Mouse (Mus musculus): ENCODE measurements around the gene Gm1604a.
"Not testable (repeated sequence)": the region's sequence is repeated elsewhere in the genome, so short reads cannot be mapped to it uniquely, and the experiment has no call there.

Gene Gm1604a

GRCm38 (mm10) chr17:7068997-7069539 is 43.7 kb downstream of the Gm1604a start:
- not testable (repeated sequence) for DNase-seq (ENCODE audit: low spot score)

DNA sequence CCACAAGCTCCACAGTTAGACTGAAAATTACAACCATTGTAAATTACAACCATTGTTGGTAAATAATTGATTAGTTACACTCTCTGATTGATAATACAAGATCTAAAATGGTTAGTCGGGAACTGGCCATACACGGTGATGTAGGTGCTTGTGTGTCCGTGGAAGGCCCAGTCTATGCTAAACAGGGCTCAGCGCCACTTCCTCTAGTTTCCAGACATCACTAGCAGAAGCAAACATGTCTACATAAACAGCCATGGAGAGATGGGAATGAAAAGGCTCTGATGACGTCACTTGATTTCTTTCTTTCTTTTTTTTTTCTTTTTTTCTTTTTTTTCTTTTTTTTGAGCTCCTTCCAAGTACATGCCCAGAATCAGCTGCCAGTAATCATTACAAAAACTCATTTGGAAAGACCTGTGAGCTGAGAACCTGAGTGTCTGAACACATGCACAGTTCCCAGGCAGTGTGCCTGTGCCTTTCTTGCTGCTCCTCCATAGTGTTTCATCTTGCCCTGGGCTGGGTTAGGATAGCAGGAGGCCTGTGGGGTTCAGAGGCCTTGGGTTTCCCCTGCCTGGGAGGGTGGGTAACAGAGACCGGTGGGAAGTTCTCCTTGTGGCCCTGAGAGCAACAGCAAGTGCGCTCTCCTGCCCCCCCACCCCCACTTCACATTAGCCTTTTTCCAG is 44.3 kb downstream of the Gm1604a start:
- not testable (repeated sequence) for DNase-seq (ENCODE audit: low spot score)

DNA sequence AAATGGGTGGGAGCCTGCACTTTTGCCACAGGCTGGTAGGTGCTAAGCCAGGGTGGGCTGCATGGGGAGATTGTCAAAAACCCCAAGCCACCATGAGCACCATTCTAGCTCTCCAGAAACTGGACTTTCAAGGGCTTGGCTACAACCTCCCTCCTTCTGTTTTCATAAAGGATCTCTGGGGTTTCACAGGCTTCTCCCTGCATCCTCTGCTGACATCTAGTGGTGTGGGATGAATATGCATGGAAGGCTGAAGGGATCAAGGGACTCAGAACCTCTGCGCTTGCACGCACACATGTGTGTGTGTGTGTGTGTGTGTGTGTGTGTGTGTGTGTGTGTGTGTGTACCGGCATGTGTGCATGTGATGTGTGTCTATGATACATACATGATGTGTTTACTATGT is 49.1 kb downstream of the Gm1604a start:
- not testable (repeated sequence) for DNase-seq (ENCODE audit: low spot score)

DNA sequence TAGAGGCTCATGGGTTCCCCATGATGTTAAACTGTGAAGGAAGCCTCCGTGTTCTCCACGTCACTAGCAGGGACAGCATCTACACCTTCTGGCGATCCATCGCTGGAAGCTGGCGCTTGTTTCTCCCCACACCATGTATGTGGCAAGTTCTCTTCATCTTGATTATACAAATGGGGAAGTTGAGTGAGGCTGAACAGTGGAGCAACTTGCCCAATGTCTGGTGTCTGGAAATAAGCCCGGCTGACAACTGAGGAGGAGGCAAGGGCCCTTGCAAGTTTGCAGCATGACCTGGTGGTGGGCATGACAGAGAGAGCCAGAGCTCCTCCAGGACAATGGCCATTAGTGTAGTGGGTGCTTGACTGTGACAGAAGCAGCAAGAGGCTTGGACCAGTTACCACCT is 50.2 kb downstream of the Gm1604a start:
- not testable (repeated sequence) for DNase-seq (ENCODE audit: low spot score)

DNA sequence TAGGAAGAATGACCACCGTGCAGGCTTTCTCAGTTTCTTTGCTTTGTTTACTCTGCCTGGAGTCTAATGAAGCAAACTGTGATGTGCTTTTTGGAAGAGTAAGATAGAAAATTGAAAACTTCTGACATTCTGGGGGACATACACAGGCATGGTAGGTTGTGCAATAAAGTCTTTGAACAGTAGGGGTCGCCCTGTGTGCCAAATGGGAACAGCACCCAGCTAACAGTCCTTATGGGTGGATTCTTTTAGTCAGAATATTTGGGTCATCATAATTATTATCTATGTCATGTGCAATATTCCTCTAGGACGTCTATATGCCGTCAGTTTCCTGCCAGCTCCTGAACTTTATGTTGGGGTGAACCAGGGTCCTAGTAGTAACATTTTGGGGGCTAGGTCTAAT is 54.2 kb downstream of the Gm1604a start:
- DNase-seq (ENCODE audit: low spot score), result not testable (repeated sequence)

GRCm38 (mm10) chr17:7084523-7084922 is 59.2 kb downstream of the Gm1604a start:
- DNase-seq (ENCODE audit: low spot score), result not testable (repeated sequence)

- not testable (repeated sequence) for DNase-seq (ENCODE audit: low spot score)
Measured at GRCm38 (mm10) chr17:7085469-7086168, 60.3 kb downstream of the Gm1604a start.

DNA sequence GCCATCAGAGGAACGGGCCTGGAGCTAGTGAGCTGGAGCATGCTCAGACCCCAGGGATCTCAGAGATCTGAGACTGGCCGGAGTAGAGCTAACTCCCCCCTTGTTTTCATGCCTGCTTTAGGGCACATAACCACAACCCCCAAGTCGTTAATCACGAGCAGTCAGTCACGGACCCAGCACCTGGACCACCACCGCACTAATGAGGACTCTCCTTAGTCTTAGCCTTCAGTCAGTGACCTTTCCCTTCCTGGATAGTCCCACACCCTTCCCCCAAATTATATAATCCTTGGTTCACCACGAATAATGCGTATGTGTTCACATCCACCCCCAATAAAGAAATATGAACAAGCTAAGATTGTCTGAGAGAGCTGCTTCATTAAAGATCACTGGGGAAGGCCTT is 61.5 kb downstream of the Gm1604a start:
- DNase-seq (ENCODE audit: low spot score), result not testable (repeated sequence)

- not testable (repeated sequence) for DNase-seq (ENCODE audit: low spot score)
Measured at GRCm38 (mm10) chr17:7097835-7098519, 72.6 kb downstream of the Gm1604a start.

DNA sequence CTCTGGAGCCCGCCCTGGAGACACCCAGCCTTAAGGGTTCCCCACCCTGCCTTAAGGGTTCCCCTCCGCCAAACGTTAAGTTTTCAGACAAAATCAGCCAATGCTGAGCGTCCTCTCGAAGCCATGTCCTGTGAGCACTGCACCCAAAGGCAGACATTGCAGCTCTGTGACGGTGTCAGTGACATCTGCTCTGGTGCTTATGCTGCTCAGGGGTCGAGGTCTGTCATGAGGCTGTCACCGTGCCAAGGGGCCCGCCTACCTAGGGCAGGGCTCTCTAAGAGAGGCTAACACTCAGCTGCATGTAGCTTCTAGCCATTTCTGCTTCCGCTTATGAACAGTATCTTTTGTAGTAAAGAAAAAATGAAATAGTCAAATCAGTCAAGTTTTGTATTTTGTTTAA is 73.7 kb downstream of the Gm1604a start:
- DNase-seq (ENCODE audit: low spot score), result not testable (repeated sequence)

DNA sequence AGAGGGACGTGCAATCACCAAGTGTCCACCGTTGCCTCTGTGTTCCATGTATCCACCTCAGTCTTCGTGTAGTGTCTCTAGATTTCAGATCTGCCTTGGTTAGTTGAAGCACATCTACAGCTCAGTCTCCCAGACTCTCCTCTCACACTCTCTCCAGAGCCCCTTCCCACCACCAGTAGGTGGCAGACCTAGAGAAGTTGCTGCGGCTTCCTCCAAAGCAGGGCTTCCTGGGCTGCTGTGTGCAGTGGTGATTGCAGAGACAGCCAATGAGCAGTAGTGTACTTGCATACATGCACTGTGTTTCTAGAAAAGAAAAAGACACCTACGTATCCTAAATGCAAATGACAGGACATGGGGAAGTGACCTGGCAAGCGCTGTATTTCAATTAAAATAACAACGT is 77.6 kb downstream of the Gm1604a start:
- not testable (repeated sequence) for DNase-seq (ENCODE audit: low spot score)

DNA sequence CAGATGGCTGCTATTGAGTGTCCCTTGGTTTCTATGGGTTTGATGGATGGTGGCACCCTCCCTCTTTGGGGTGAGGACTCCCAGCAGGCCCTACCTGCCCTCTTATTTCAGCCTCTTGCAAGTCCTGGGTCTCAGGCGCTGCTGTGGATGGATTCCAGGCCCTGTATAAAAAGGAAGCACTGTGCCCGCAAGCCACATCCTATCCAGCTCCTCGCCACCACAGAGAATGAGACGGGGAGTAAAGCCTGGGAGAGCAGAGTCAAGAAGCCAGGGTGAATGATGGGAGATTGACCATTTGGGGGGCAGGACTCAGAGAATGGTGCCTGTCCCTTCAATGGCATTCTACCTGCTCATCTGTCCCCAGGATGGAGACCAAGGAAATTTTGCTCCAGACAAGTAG is 86.3 kb downstream of the Gm1604a start:
- DNase-seq (ENCODE audit: low spot score), result not testable (repeated sequence)

GRCm38 (mm10) chr17:7116265-7116664 is 90.9 kb downstream of the Gm1604a start:
- DNase-seq (ENCODE audit: low spot score), result not testable (repeated sequence)

GRCm38 (mm10) chr17:7120835-7121234 is 95.5 kb downstream of the Gm1604a start:
- DNase-seq (ENCODE audit: low spot score), result not testable (repeated sequence)

DNA sequence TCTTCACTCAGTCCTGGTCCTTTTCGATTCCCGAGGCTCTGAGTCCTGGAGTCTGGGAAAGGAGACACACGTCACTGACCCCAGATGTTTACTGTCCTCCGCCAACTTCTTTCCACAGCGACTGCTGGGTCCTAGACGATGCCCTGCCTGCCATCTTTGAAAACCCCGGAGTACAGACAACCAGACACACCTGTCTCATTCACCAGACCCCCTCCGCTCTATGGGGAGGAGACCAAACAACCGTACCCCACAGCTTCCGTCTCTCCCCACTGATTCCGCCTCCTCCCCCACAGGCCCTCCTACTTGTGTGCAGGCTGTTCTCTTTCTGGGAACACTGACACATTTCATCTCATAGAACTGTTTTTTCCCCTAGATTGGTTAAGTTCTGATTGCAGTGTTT is 97.2 kb downstream of the Gm1604a start:
- DNase-seq (ENCODE audit: low spot score), result not testable (repeated sequence)

DNA sequence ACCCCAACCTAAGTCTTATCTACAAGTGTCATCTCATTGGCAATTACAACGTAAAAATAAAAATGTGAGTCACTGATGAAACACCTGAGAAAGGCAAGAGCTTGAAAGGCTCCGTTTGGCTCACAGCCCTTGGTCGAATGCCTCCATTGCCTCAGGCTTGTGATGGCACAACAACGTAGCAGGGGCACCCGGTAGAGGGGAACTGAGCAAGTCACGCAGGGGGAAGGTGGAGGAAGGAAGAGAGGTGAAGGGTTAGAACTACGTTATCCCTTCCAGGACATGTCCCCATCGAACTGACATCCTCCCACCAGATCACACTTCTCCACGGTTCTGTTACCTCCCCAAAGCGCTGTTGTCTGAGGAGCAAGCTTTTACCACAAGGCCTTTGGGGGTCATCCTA is 101.1 kb downstream of the Gm1604a start:
- DNase-seq (ENCODE audit: low spot score), result not testable (repeated sequence)

- DNase-seq (ENCODE audit: low spot score), result not testable (repeated sequence)
Measured at GRCm38 (mm10) chr17:7134002-7134401, 108.6 kb downstream of the Gm1604a start.

DNA sequence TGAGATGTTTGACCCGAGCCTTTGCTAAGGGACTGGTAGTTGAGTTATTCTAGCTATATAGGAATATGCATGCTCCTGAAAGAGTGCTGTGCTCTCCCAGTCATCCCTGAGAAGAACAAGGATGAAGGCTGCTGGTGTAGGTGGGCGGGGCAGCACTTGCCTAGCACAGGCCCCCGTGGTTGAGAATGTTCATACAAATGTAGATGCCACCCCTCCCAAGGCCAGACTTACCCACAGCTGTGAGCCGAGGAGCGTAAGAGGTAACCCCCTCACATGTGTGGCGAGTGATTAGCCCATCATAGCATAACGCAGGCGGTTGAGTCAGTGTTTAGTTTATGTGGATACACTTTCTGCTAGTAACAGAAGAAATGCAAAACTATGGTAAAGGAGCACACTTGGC is 109.9 kb downstream of the Gm1604a start:
- not testable (repeated sequence) for DNase-seq (ENCODE audit: low spot score)

Data from yolk sac, embryonic 10.5 days (tissue).